11 mouse cellular contexts compared by ENCODE assay signal in the genomic region with DNA sequence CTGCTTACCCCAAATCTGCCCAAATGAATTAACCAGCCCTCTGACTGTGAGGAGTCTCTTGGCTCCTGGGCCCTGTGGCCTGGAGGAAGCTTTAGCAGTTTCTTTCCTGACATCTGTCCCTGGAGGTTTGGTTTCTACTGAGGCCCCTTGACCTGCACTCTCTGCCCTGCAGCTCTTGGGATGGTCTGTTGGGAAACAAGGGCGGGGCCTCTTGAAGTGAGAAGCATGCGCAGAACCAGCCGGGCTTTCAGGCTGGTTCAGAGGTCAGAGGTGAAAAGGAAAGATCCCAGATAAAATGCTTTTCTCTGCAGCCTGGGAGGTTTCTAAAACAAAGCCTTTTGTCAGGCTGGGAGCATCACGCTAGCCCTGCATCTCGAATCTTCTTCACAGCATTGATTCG.
DNase-seq lines count a peak whose midpoint lies in the region; ATAC-seq lines count a peak whose summit lies in the region.
"Had no signal": no experiment of that assay in that cellular context is flagged by ENCODE, and none has a peak within 500 bp of the region (broad histone marks: within the 10 kb centered on the region; RNA-seq: fewer than 3 reads in every experiment).

No protein-coding gene starts in this region.

- no peak overlapping the region for H3K9ac ChIP-seq in liver, embryonic 11.5 days (ENCODE audit: low read depth, low read length)
- H3K9ac ChIP-seq: hindbrain, embryonic 14.5 days; limb, embryonic 15.5 days had no signal

- no peak; the same call in 1 of the 2 replicates for ATAC-seq in liver, embryonic 11.5 days (replicated peaks; ENCODE audit: low FRiP score)

- peaks cover 46% of the 10 kb centered on the region for H3K27me3 ChIP-seq in liver, embryonic 11.5 days (replicated peaks; ENCODE audit: control insufficient read depth, insufficient read depth, low read length)

- no peaks in the 10 kb centered on the region for H3K4me1 ChIP-seq in liver, embryonic 11.5 days (replicated peaks; ENCODE audit: control insufficient read depth, insufficient read depth, low read length)
- H3K4me1 ChIP-seq: limb, embryonic 15.5 days had no signal

- no peak overlapping the region for H3K27ac ChIP-seq in liver, embryonic 11.5 days (ENCODE audit: low read depth, low read length)
- H3K27ac ChIP-seq: hindbrain, embryonic 14.5 days; limb, embryonic 15.5 days had no signal

- H3K4me3 ChIP-seq in liver, embryonic 11.5 days (ENCODE audit: low read depth, low read length): no peak overlapping the region
- H3K4me3 ChIP-seq: limb, embryonic 15.5 days had no signal

- no peaks in the 10 kb centered on the region for H3K36me3 ChIP-seq in liver, embryonic 11.5 days (ENCODE audit: control insufficient read depth, insufficient read depth, low read length)
- H3K36me3 ChIP-seq: limb, embryonic 15.5 days had no signal

- WGBS in liver, embryonic 11.5 days: 18% methylated on average over 6 of the region's 6 CpGs

- intact Hi-C loops in left cerebral cortex, postnatal 4 days (cut with DNase I): no loop called here

- no peaks in the 10 kb centered on the region for H3K9me3 ChIP-seq in liver, embryonic 11.5 days (ENCODE audit: control insufficient read depth, low read length)
- H3K9me3 ChIP-seq: limb, embryonic 15.5 days had no signal

- H3K4me2 ChIP-seq in liver, embryonic 11.5 days: no peak overlapping the region
- H3K4me2 ChIP-seq: hindbrain, embryonic 14.5 days; limb, embryonic 15.5 days had no signal

- DNase-seq in adrenal gland, postnatal 14 days: peak; percentile 33
- no peak for DNase-seq in adrenal gland, postnatal 25 days
- DNase-seq in liver: peak; percentile 26
- DNase-seq in liver, embryonic 11.5 days (ENCODE audit: low spot score): no peak
- DNase-seq in embryo, embryonic 11.5 days (ENCODE audit: low read depth, low spot score): peak; percentile 26
- peak; percentile 26 for DNase-seq in lung, postnatal 36 days
- DNase-seq in cerebellum, adult 8-10 months: no peak
- DNase-seq in left cerebral cortex, postnatal 4 days: no peak
- DNase-seq: kidney, postnatal 10 days had no signal

Comparison
In these comparisons a context has a peak if more than half of its experiments do, and no peak if none do; other contexts are left out.
1. DNase-seq: peak in adrenal gland, postnatal 14 days (single experiment), liver (single experiment), embryo, embryonic 11.5 days (single experiment) and lung, postnatal 36 days (single experiment); none in adrenal gland, postnatal 25 days (single experiment), liver, embryonic 11.5 days (single experiment), cerebellum, adult 8-10 months (single experiment) and left cerebral cortex, postnatal 4 days (single experiment).